Mouse (Mus musculus): Measurements from ENCODE around the gene Prkd2. TPM values are rescaled to one million over a fixed set of nuclear protein-coding genes. Genes with fewer than 3 reads are reported as not detected.

Prkd2 gene
- polyA plus RNA-seq, 1 experiment from 2014 or later: 11.2 TPM

DNA sequence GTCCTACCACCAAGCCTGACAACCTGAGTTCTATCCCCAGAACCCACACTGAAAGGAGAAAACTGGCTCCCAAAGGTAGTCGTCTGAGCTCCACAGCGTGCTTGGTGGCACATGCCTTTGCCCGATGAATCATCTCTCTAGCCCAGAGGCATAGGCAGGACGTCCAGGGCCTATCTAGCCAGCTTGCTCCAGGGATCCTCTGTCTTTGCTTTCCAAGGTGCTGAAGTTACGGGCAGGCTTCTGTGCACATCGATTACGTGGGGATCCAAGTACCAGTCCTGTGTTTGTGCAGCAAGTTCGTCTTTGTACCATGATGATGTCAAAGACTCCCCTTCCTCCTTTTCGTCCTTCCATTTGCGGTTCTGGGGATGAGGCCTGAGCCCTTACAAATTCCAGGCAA is 28.9 kb downstream of the Prkd2 start:
- ATAC-seq (ENCODE audit: insufficient number of reproducible peaks, insufficient read depth, low FRiP score, low read depth): no peak
- Histone ChIP-seq H3K4me1 (ENCODE audit: control insufficient read depth in 2 of 2, insufficient read depth in 2 of 2, low read length in 2 of 2) (peaks cover 2 to 3% of the 10 kb centered on the region in 2 experiments; a peak in 2 of 4 replicates), H3K4me2 (ENCODE audit: low read length) (no peak overlapping the region), H3K9me3 (ENCODE audit: control insufficient read depth, low read length) (no peaks in the 10 kb centered on the region), H3K4me3 (ENCODE audit: control insufficient read depth in 1 of 2, insufficient read depth in 1 of 2, low read depth in 1 of 2, low read length in 2 of 2) (no peak overlapping the region), H3K36me3 (ENCODE audit: control insufficient read depth, insufficient read depth, low read length) (peaks cover 38% of the 10 kb centered on the region), H3K9ac (ENCODE audit: low read length) (no peak overlapping the region), H3K27ac (replicated peaks in 1 of 2; ENCODE audit: control insufficient read depth in 1 of 2, insufficient read depth in 1 of 2, low read depth in 2 of 2, low read length in 2 of 2) (no peak overlapping the region), H3K27me3 (ENCODE audit: control insufficient read depth, insufficient read depth, low read length) (no peaks in the 10 kb centered on the region)
- WGBS: 73% methylated on average over 10 of the region's 10 CpGs

- no peak for ATAC-seq (ENCODE audit: insufficient number of reproducible peaks, insufficient read depth, low FRiP score, low read depth)
- H3K9me3 ChIP-seq (ENCODE audit: control insufficient read depth, low read length): no peaks in the 10 kb centered on the region
- WGBS: 87% methylated on average over 9 of the region's 9 CpGs
These were observed 29.8 kb downstream of the Prkd2 start for GRCm38 (mm10) chr7:16872478-16872877.

DNA sequence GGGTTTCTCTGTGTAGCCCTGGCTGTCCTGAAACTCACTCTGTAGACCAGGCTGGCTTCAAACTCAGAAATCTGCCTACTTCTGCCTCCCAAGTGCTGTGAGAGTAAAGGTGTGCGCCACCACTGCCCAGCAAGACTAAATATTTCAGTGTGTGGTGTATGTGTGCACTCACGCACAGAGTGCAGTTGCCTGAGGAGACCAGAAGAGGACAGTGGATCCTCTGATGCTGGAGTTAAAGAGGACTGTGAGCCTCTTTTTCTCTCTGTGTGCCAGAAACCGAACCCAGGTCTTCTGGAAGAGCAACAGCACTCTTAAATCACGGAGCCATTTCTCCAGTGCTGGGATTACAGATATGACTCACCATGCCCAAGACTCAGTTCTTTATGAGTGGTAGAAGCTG is 30.7 kb downstream of the Prkd2 start:
- no peak for ATAC-seq (ENCODE audit: insufficient number of reproducible peaks, insufficient read depth, low FRiP score, low read depth)

More at GRCm38 (mm10) chr7:16872478-16872877, 29.8 kb downstream of the Prkd2 start:
- Histone ChIP-seq H3K27ac (replicated peaks in 1 of 2; ENCODE audit: control insufficient read depth in 1 of 2, insufficient read depth in 1 of 2, low read depth in 2 of 2, low read length in 2 of 2) (no peak overlapping the region), H3K36me3 (ENCODE audit: control insufficient read depth, insufficient read depth, low read length) (peaks cover 37% of the 10 kb centered on the region), H3K4me2 (ENCODE audit: low read length) (no peak overlapping the region), H3K4me1 (ENCODE audit: control insufficient read depth in 2 of 2, insufficient read depth in 2 of 2, low read length in 2 of 2) (peaks cover 6 to 10% of the 10 kb centered on the region in 2 experiments; a peak in 3 of 4 replicates), H3K4me3 (ENCODE audit: control insufficient read depth in 1 of 2, insufficient read depth in 1 of 2, low read depth in 1 of 2, low read length in 2 of 2) (no peak overlapping the region), H3K27me3 (ENCODE audit: control insufficient read depth, insufficient read depth, low read length) (no peaks in the 10 kb centered on the region), H3K9ac (ENCODE audit: low read length) (no peak overlapping the region)

GRCm38 (mm10) chr7:16874190-16874589 is 31.5 kb downstream of the Prkd2 start:
- H3K4me1 ChIP-seq (ENCODE audit: control insufficient read depth in 2 of 2, insufficient read depth in 2 of 2, low read length in 2 of 2): peaks cover 6 to 20% of the 10 kb centered on the region in 2 experiments; a peak in 3 of 4 replicates
- H3K27me3 ChIP-seq (ENCODE audit: control insufficient read depth, insufficient read depth, low read length): no peaks in the 10 kb centered on the region
- H3K36me3 ChIP-seq (ENCODE audit: control insufficient read depth, insufficient read depth, low read length): peaks cover 33% of the 10 kb centered on the region
- H3K4me3 ChIP-seq (ENCODE audit: control insufficient read depth in 1 of 2, insufficient read depth in 1 of 2, low read depth in 1 of 2, low read length in 2 of 2): peak overlapping the region; percentile 23 to 27
- peak overlapping the region; percentile 86 to 89 for H3K27ac ChIP-seq (replicated peaks in 1 of 2; ENCODE audit: control insufficient read depth in 1 of 2, insufficient read depth in 1 of 2, low read depth in 2 of 2, low read length in 2 of 2)
- H3K4me2 ChIP-seq (ENCODE audit: low read length): peak overlapping the region; percentile 58
- no peak for ATAC-seq (ENCODE audit: insufficient number of reproducible peaks, insufficient read depth, low FRiP score, low read depth)
- peak overlapping the region; percentile 25 for H3K9ac ChIP-seq (ENCODE audit: low read length)
- WGBS: 4% methylated on average over 17 of the region's 17 CpGs
- no peaks in the 10 kb centered on the region for H3K9me3 ChIP-seq (ENCODE audit: control insufficient read depth, low read length)

More for the DNA sequence above, 30.7 kb downstream of the Prkd2 start:
- H3K4me2 ChIP-seq (ENCODE audit: low read length): no peak overlapping the region
- no peaks in the 10 kb centered on the region for H3K27me3 ChIP-seq (ENCODE audit: control insufficient read depth, insufficient read depth, low read length)
- H3K9ac ChIP-seq (ENCODE audit: low read length): no peak overlapping the region
- no peaks in the 10 kb centered on the region for H3K9me3 ChIP-seq (ENCODE audit: control insufficient read depth, low read length)
- no peak overlapping the region for H3K27ac ChIP-seq (replicated peaks in 1 of 2; ENCODE audit: control insufficient read depth in 1 of 2, insufficient read depth in 1 of 2, low read depth in 2 of 2, low read length in 2 of 2)
- WGBS: 96% methylated on average over 4 of the region's 4 CpGs
- peaks cover 6 to 13% of the 10 kb centered on the region in 2 experiments; a peak in 3 of 4 replicates for H3K4me1 ChIP-seq (ENCODE audit: control insufficient read depth in 2 of 2, insufficient read depth in 2 of 2, low read length in 2 of 2)
- H3K36me3 ChIP-seq (ENCODE audit: control insufficient read depth, insufficient read depth, low read length): peaks cover 34% of the 10 kb centered on the region
- H3K4me3 ChIP-seq (ENCODE audit: control insufficient read depth in 1 of 2, insufficient read depth in 1 of 2, low read depth in 1 of 2, low read length in 2 of 2): no peak overlapping the region

- peak overlapping the region; percentile 25 for H3K9ac ChIP-seq (ENCODE audit: low read length)
- peak; percentile 96 for ATAC-seq (ENCODE audit: insufficient number of reproducible peaks, insufficient read depth, low FRiP score, low read depth)
- H3K4me1 ChIP-seq (ENCODE audit: control insufficient read depth in 2 of 2, insufficient read depth in 2 of 2, low read length in 2 of 2): peaks cover 8 to 22% of the 10 kb centered on the region in 2 experiments
- H3K4me2 ChIP-seq (ENCODE audit: low read length): peak overlapping the region; percentile 84
- peaks cover 31% of the 10 kb centered on the region for H3K36me3 ChIP-seq (ENCODE audit: control insufficient read depth, insufficient read depth, low read length)
- under 1% methylated on average over 33 of the region's 33 CpGs for WGBS
- no peaks in the 10 kb centered on the region for H3K27me3 ChIP-seq (ENCODE audit: control insufficient read depth, insufficient read depth, low read length)
- H3K9me3 ChIP-seq (ENCODE audit: control insufficient read depth, low read length): no peaks in the 10 kb centered on the region
- peak overlapping the region; percentile 23 to 86; a peak in 3 of 4 replicates for H3K4me3 ChIP-seq (ENCODE audit: control insufficient read depth in 1 of 2, insufficient read depth in 1 of 2, low read depth in 1 of 2, low read length in 2 of 2)
- H3K27ac ChIP-seq (replicated peaks in 1 of 2; ENCODE audit: control insufficient read depth in 1 of 2, insufficient read depth in 1 of 2, low read depth in 2 of 2, low read length in 2 of 2): peak overlapping the region; percentile 89 to 91
These were observed 32.1 kb downstream of the Prkd2 start for GRCm38 (mm10) chr7:16874756-16875309.

DNA sequence AGATGAGACGGTGACA is 32.4 kb downstream of the Prkd2 start, which contains the start of gene Dact3:
Gene Dact3, plus strand, starts transcription at position 8 of the 16 bp plus-strand sequence.
- ATAC-seq (ENCODE audit: insufficient number of reproducible peaks, insufficient read depth, low FRiP score, low read depth): no peak
- Histone ChIP-seq H3K27ac (replicated peaks in 1 of 2; ENCODE audit: control insufficient read depth in 1 of 2, insufficient read depth in 1 of 2, low read depth in 2 of 2, low read length in 2 of 2) (peak within 1 kb of the TSS; percentile 91 to 92), H3K9ac (ENCODE audit: low read length) (peak within 1 kb of the TSS; percentile 97), H3K4me1 (ENCODE audit: control insufficient read depth in 2 of 2, insufficient read depth in 2 of 2, low read length in 2 of 2) (peaks cover 9 to 24% of the 10 kb centered on the region in 2 experiments), H3K4me3 (ENCODE audit: control insufficient read depth in 1 of 2, insufficient read depth in 1 of 2, low read depth in 1 of 2, low read length in 2 of 2) (peak within 1 kb of the TSS; percentile 86), H3K36me3 (ENCODE audit: control insufficient read depth, insufficient read depth, low read length) (peaks cover 28% of the 10 kb centered on the region), H3K4me2 (ENCODE audit: low read length) (peak within 1 kb of the TSS; percentile 84), H3K27me3 (ENCODE audit: control insufficient read depth, insufficient read depth, low read length) (no peaks in the 10 kb centered on the region), H3K9me3 (ENCODE audit: control insufficient read depth, low read length) (no peaks in the 10 kb centered on the region)
- WGBS: 0% methylated on average over 1 of the region's 1 CpGs

- Histone ChIP-seq H3K36me3 (ENCODE audit: control insufficient read depth, insufficient read depth, low read length) (peaks cover 26% of the 10 kb centered on the region), H3K4me3 (ENCODE audit: control insufficient read depth in 1 of 2, insufficient read depth in 1 of 2, low read depth in 1 of 2, low read length in 2 of 2) (peak overlapping the region; percentile 86), H3K9me3 (ENCODE audit: control insufficient read depth, low read length) (no peaks in the 10 kb centered on the region), H3K27me3 (ENCODE audit: control insufficient read depth, insufficient read depth, low read length) (no peaks in the 10 kb centered on the region), H3K27ac (replicated peaks in 1 of 2; ENCODE audit: control insufficient read depth in 1 of 2, insufficient read depth in 1 of 2, low read depth in 2 of 2, low read length in 2 of 2) (peak overlapping the region; percentile 91 to 92), H3K4me1 (ENCODE audit: control insufficient read depth in 2 of 2, insufficient read depth in 2 of 2, low read length in 2 of 2) (peaks cover 9 to 26% of the 10 kb centered on the region in 2 experiments), H3K9ac (ENCODE audit: low read length) (peak overlapping the region; percentile 97), H3K4me2 (ENCODE audit: low read length) (peak overlapping the region; percentile 84)
- WGBS: under 1% methylated on average over 41 of the region's 42 CpGs
- no peak for ATAC-seq (ENCODE audit: insufficient number of reproducible peaks, insufficient read depth, low FRiP score, low read depth)
These were observed 32.6 kb downstream of the Prkd2 start for GRCm38 (mm10) chr7:16875326-16875725.

DNA sequence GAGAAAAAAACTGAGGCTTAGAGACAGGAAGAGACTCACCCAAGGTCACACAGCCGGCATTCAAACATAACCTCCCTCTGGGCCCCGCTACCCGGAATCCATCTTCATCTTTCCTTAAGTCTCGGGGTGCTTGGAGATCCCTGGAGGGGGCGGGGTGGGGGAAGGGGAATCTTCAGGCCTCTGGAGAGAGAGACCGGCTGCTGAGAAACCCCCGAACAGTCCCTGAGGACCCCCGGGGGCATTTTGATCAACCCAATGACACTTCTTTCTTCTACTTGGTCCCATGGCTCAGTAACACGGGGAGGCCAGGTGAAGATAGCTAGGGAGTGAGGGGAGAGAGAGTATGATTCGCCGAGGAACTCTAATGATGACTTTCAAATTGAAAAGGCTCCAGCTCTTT is 33.3 kb downstream of the Prkd2 start:
- H3K4me2 ChIP-seq (ENCODE audit: low read length): peak overlapping the region; percentile 84
- H3K4me1 ChIP-seq (ENCODE audit: control insufficient read depth in 2 of 2, insufficient read depth in 2 of 2, low read length in 2 of 2): peaks cover 15 to 33% of the 10 kb centered on the region in 2 experiments
- ATAC-seq (ENCODE audit: insufficient number of reproducible peaks, insufficient read depth, low FRiP score, low read depth): no peak
- no peaks in the 10 kb centered on the region for H3K27me3 ChIP-seq (ENCODE audit: control insufficient read depth, insufficient read depth, low read length)
- H3K27ac ChIP-seq (replicated peaks in 1 of 2; ENCODE audit: control insufficient read depth in 1 of 2, insufficient read depth in 1 of 2, low read depth in 2 of 2, low read length in 2 of 2): peak overlapping the region; percentile 91 to 92
- H3K36me3 ChIP-seq (ENCODE audit: control insufficient read depth, insufficient read depth, low read length): peaks cover 28% of the 10 kb centered on the region
- H3K4me3 ChIP-seq (ENCODE audit: control insufficient read depth in 1 of 2, insufficient read depth in 1 of 2, low read depth in 1 of 2, low read length in 2 of 2): peak overlapping the region; percentile 86
- 5% methylated on average over 11 of the region's 11 CpGs for WGBS
- H3K9me3 ChIP-seq (ENCODE audit: control insufficient read depth, low read length): no peaks in the 10 kb centered on the region
- peak overlapping the region; percentile 97 for H3K9ac ChIP-seq (ENCODE audit: low read length)

Measured in heart, embryonic 14.5 days (tissue).